Mouse (Mus musculus): Measurements from ENCODE around the gene Lrrc61.

DNA sequence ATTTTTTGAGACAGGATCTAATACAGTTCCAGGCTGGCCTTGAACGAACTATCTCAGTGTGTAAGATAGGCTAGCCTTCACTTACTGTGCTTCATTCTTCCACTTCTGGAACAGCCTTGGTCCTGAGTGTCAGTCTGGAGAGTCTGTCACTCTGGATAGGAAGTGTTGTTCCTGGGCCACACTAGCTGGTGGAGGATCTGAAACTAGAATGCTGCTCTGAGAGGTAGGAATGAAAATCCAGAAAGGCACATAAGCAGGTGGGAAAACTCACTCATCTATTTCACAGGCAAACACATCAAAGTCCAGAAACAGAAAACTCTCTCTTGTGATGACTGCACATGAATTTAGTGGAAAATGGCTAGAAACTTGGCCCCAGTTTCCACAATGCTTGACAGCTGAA lies 46.0 kb downstream of the Lrrc61 start:
- TF ChIP-seq FLI1 (IDR thresholded peaks at IDR 0.05; ENCODE audit: low read length) (no peak), GATA1 (IDR thresholded peaks at IDR 0.05; ENCODE audit: borderline replicate concordance, low read length) (no peak)
